Mouse (Mus musculus): ENCODE results near the gene Lnpep. TPM values are rescaled to one million over a fixed set of nuclear protein-coding genes. Genes with fewer than 3 reads are reported as not detected.
"Not testable (repeated sequence)": the region's sequence is repeated elsewhere in the genome, so short reads cannot be mapped to it uniquely, and the experiment has no call there.

Lnpep gene
- total and polyA plus RNA-seq, 3 experiments = 6.0 to 118 (median 108) TPM

GRCm38 (mm10) chr17:17496234-17496633 lies 128.6 kb downstream of the Lnpep start:
- not testable (repeated sequence) for DNase-seq

GRCm38 (mm10) chr17:17492116-17492515 lies 132.7 kb downstream of the Lnpep start:
- DNase-seq = no peak

GRCm38 (mm10) chr17:17491622-17492001 lies 133.2 kb downstream of the Lnpep start:
- no peak for DNase-seq

GRCm38 (mm10) chr17:17490820-17491621 lies 133.8 kb downstream of the Lnpep start:
- no peak for DNase-seq

GRCm38 (mm10) chr17:17485789-17486188 lies 139.1 kb downstream of the Lnpep start:
- no peak for DNase-seq

Other genes starting within 250 kb of the Lnpep start
- gene Lix1, start 222.4 kb downstream of the Lnpep start, total RNA-seq (2021) = 10 to 100 TPM in 1 of 2 experiments, 1 to 10 TPM in 1; 6.9 to 10.8 TPM
- gene Lix1, start 222.4 kb downstream of the Lnpep start, polyA plus RNA-seq (2012; rRNA removed) = 0.36 and 0.38 TPM in 2 replicates
- gene Vmn2r90, start 78.7 kb upstream of the Lnpep start, total RNA-seq (2021) = not detected
- not detected in 2 replicates for gene Vmn2r90, start 78.7 kb upstream of the Lnpep start, polyA plus RNA-seq (2012; rRNA removed)
- gene Spaca6, start 202.1 kb upstream of the Lnpep start, total RNA-seq (2021) = 10 to 100 TPM; 47.5 to 52.3 TPM
- gene Spaca6, start 202.1 kb upstream of the Lnpep start, polyA plus RNA-seq (2012; rRNA removed) = 41.1 and 41.3 TPM in 2 replicates
- under 1 TPM in 1 of 2 experiments, not detected in 1; 0.07 TPM for gene Has1, start 230.2 kb upstream of the Lnpep start, total RNA-seq (2021)
- 0.22 and 0.36 TPM in 2 replicates for gene Has1, start 230.2 kb upstream of the Lnpep start, polyA plus RNA-seq (2012; rRNA removed)

Data from adrenal gland, adult 2 months (tissue).